Mouse (Mus musculus) mesoderm, embryonic 11.5 days (tissue): ENCODE results near the gene Itsn2.
"Not testable (repeated sequence)": the region's sequence is repeated elsewhere in the genome, so short reads cannot be mapped to it uniquely, and the experiment has no call there.

Source experiments
- DNase-seq: peaks from one replicate; pipeline ENCODE4 v3.0.0-alpha.2; 2012; ENCODE audit warnings: low read depth, low spot score

Itsn2 gene

DNA sequence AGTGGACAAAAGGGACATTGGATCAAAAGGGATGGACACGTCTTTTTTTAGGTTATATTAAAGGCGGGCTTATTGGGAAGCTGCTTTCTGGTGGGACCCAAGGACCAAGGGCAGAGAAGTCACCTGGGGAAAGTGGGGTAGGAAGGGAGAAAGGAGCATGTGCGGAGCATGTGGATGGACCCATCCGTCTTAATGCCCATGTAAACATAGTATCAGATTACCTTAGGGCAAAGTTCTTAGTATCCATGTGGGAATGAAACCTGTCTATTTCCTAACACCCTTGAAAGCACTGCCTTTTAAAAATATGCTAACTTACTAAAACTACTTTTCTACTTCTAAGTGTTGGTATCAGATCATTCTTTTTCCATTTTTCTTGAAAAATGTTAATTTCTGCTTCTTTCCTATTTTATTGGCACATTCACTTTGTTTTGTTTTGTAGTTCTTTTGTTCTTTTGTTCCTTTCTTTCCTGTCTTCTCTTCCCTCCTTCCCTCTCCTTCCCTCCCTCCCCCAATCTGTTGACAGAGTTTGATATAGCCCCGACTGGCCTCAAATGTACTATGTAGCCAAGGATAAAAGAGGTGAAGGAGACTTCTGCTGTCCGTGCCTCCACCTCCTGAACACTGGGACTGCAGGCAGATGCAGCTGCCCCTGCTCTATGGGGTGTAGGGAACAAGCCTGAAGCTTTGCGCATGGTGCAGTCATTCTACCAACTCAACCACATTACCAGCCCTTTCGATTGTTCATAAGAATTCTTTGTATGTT is 6.4 kb downstream of the Itsn2 start:
- no peak for DNase-seq

GRCm38 (mm10) chr12:4599713-4600112 is 7.3 kb downstream of the Itsn2 start:
- no peak for DNase-seq

- no peak for DNase-seq
Measured at GRCm38 (mm10) chr12:4606625-4607024, 14.2 kb downstream of the Itsn2 start.

DNA sequence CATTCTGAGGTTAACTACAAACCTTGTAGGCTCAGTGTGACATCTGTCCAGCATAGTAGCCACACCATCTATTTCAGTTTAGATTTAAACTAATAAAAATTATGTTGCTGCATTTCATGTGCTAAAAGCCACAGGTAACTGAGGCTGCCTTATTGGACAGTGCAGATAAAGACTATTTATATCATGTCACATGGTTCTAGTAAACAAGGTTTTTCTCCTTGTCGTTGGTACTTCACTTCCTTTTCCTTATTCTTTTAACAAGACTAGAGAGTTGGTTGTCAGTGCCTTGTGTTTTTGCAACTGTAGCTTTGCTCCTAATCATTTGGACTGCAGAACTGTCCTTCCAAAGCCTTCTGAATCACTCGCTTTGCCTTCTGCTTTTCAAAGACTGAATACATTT is 22.3 kb downstream of the Itsn2 start:
- DNase-seq, result no peak

- no peak for DNase-seq
Measured at GRCm38 (mm10) chr12:4624201-4624600, 31.8 kb downstream of the Itsn2 start.

DNA sequence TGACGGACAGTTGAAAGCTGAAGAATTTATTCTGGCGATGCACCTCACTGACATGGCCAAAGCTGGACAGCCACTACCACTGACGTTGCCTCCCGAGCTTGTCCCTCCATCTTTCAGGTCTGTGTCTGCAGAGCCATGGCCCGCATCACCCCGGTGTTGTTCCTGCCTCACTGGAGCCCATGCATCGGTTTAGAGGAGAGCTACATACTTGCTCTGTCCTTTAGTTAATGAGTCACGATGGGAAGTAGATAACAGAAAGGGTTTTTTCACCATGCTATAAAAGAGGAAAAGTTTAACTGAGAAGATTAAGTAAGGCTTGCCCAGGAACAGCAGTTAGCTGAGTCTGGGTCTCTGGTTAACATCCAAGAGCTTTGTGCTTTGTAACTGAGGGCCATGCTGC is 40.5 kb downstream of the Itsn2 start:
- DNase-seq, result no peak

GRCm38 (mm10) chr12:4638438-4638837 is 46.0 kb downstream of the Itsn2 start:
- no peak for DNase-seq

- no peak for DNase-seq
Measured at GRCm38 (mm10) chr12:4640737-4641136, 48.3 kb downstream of the Itsn2 start.

DNA sequence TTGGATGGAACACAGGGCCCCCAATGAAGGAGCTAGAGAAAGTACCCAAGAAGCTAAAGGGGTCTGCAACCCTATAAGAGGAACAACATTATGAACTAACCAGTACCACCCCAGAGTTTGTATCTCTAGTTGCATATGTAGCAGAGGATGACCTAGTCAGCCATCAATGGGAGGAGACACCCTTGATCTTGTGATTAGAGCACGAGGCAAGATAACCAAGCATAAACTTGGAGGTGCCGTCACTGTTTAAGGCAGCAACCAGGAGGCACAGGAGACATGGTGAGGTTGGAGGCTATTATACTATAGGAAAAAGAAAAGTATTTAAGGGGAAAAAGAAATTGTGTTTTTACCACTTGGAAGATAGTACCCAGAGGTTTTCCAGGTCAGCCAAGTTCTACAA is 64.4 kb downstream of the Itsn2 start:
- no peak for DNase-seq

- no peak for DNase-seq
Measured at GRCm38 (mm10) chr12:4664929-4665674, 72.7 kb downstream of the Itsn2 start.

DNA sequence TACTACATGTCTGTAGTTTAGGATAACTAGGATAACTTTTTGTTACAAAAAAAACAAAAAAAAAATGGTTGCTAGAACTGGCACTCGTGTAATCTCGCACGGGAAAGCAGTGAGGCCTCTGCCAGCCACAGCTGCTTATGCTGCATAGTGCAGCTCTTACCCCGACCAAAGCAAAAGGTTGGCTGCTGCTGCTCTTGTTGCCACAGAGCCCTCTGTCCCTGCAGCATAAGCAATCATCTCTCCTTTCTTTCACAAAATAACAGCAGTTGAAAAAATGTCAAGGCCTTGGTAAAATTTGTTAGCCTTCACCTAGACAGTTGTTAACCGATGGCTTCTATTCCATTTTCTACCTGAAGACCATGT is 73.2 kb downstream of the Itsn2 start:
- DNase-seq, result no peak

GRCm38 (mm10) chr12:4676336-4676735 is 83.9 kb downstream of the Itsn2 start:
- DNase-seq, result no peak

DNA sequence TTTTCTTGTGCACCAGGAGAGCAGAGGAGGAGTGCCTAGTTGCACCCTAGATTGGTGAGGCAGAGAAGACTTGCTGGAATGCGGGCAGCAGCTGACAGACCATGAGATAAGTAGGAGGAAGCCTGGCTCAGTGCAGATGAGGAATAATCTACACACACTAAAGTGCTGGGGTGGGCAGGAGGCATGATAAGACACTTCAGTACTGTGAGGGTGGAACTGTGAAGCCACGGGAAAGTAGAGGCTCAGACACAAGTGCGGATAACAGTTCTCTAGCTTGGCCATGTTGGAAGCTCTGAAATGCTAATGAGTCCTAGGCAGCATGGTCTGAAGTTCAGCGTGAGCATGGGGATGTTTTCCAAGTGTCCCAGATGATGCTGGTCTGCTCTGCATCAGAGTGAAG is 87.5 kb downstream of the Itsn2 start:
- no peak for DNase-seq

- DNase-seq, result peak; percentile 9
Measured at GRCm38 (mm10) chr12:4685441-4685840, 93.0 kb downstream of the Itsn2 start.

- no peak for DNase-seq
Measured at GRCm38 (mm10) chr12:4688386-4688785, 95.9 kb downstream of the Itsn2 start.

DNA sequence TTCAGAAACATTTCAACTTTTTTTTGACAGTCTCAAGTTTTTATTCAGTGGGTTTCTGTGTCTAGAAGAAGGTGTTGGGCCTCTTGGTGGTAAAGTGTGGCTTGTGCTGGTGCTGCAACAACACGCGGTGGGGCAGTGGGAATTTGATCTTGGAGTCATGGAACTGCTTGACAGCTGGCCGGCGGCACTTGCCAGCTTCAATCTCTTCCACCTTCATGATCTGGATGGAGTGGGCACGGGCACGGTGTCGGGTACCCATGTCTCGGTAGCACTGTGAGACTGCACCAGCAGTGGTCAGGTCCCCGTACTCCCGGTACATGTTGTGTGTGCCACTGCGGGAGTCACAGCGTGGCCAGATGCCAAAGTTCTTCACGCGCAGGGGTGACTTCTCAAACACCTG is 96.9 kb downstream of the Itsn2 start:
- DNase-seq, result no peak

DNA sequence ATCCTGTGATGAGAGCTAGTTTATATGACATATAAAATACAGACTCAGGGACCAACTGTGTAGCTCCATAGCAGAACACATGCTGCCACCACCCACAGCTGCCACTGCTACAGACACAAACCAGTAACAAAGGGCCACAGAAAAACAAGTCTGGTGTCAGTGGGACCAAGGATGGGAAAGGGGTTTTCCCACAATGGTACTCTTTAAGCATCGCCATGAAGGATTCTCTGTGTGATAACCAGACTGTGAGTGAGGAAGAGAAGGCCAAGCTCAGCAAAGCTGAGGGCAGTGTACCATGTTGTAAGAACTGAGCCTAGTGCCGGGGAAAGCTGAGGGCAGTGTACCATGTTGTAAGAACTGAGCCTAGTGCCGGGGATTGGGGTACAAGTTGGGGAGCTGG is 98.8 kb downstream of the Itsn2 start:
- no peak for DNase-seq

- DNase-seq, result no peak
Measured at GRCm38 (mm10) chr12:4694534-4694933, 102.1 kb downstream of the Itsn2 start.

DNA sequence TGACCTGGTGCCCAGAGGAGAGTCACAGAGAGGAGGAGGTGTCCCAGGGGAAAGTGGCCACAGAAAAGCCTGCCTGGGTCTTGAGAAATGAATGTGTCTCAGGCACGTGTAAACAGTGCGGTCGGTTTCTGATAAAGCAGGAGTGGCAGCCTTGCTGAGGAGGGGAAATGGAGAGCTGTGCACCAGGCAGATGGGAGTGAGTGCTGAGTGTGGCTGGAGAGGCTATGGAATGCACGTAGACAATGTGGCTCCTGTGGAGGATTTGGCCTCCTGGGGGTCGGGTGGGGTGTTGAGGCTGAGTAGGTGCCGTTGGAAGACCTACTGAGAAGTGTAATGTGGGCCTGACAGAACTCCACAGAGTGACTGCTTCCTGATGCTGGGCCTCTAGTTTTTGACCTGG is 113.2 kb downstream of the Itsn2 start:
- DNase-seq, result not testable (repeated sequence)

DNA sequence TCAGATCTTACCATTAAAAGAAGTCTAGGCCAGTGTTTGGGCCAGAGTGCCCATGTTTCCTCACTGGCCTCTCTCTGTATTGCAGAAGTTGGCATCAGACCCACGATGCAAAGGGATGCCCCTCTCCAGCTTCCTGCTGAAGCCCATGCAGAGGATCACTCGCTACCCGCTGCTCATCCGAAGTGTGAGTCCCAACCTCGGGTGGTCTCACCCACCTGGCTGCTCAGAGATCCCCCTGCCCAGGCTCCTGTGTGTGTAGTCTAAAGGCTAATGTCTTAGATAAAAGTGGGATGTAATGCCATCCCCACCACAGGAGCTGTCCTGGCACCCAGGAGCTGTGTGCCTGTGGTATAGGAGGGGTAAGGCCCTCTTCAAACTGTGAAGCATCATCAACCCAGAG is 113.7 kb downstream of the Itsn2 start:
- no peak for DNase-seq

GRCm38 (mm10) chr12:4706901-4707300 is 114.5 kb downstream of the Itsn2 start:
- no peak for DNase-seq

GRCm38 (mm10) chr12:4707488-4708017 is 115.1 kb downstream of the Itsn2 start:
- no peak for DNase-seq

- no peak for DNase-seq
Measured at GRCm38 (mm10) chr12:4708296-4708695, 115.9 kb downstream of the Itsn2 start.
